Mouse (Mus musculus) heart, adult 2 months (tissue): Measurements from ENCODE around the gene Chn2.

ENCODE experiments used
- CTCF ChIP-seq: fragments of 200-600 bp; IDR thresholded peaks from 2 replicates; pipeline ENCODE4 v1.8.1; 2022; ENCODE audit warnings: antibody characterized with exemption, mild to moderate bottlenecking, moderate library complexity
- EP300 ChIP-seq: fragments of 200-500 bp; IDR thresholded peaks from 2 replicates; pipeline ENCODE4 v1.6.1; 2011; ENCODE audit warnings: low read depth, low read length, control low read depth; ENCODE audit not compliant: insufficient read depth
- POLR2A ChIP-seq: fragments of 200-500 bp; IDR thresholded peaks from 2 replicates; pipeline ENCODE4 v1.6.1; 2011; ENCODE audit warnings: mild to moderate bottlenecking, low read depth, low read length, control low read depth; ENCODE audit not compliant: insufficient read depth

DNA sequence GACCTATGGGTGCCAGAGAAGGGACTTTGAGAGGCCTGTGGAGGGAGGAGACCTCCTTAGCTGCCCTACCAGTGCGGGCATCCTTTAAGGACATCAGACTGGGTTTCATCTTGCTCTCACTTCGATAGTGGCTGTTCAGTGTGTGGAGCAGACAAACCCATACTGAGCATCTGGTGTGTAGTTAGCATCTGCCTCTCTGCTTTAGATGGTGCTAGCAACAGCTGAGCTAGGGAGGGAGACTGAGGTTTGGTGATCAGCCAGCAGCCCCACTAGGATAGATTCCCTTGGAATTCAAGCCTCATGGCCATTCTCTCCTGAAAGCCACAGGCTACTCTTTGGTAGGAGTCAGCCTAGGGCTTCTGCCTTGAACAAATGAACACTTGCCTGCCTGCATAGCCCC, 117.7 kb downstream of the Chn2 start:
- TF ChIP-seq POLR2A: no peak
- TF ChIP-seq EP300: no peak
- no peak for TF ChIP-seq CTCF
